Comparison of ENCODE assay signal across 8 mouse cellular contexts in the genomic region with DNA sequence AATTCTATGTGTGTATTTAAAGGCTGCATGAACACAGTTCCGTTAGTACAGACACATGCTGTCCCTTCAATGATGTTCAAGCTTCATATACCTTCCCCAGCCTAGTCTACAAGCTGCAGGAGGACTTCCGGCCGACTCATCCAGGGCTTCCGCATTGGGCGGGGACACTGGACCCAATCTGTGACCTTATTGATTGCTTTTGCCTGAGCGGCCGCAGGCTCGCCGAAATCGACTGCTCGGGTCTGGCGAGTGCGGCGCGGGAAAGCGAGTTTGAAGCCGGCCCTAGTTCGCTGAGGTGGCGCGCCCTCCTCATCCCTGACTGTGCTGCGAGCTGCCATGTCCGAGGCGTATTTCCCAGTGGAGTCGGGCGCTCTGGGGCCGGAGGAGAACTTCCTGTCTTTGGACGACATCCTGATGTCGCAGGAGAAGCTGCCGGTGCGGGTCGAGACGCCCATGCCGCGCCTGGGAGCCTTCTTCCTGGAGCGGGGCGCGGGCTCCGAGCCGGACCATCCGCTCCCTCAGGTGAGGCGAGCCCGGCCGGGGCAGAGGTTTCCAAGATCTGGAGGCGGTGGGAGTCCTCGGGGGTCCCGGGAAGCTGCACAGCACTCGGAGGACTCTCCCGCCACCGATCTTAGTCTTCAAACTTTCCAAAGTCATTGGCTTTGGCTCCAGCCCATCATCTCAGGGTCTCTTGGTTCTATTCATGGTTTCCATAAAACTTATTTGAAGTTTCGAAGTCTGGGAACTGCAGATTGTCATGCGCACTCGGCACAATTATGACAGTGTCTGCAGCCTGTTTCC. TPM values are rescaled to one million over a fixed set of nuclear protein-coding genes. Genes with fewer than 3 reads are reported as not detected.
A peak's percentile ranks its signal among the peaks of the same experiment; 100 is the strongest.
DNase-seq lines count a peak whose midpoint lies in the region; ATAC-seq and TF ChIP-seq lines count a peak whose summit lies in the region.

A gene (plus strand): TSS at position 192 of the 801 bp plus-strand sequence.

- under 1% methylated on average over 52 of the region's 52 CpGs for WGBS in cerebellum, adult 2 months
- under 1% methylated on average over 52 of the region's 52 CpGs for WGBS in hindbrain, embryonic 10.5 days
- 2% methylated on average over 43 of the region's 52 CpGs for WGBS in lung, postnatal 0 days

- H3K79me2 ChIP-seq in MEL (ENCODE audit: control insufficient read depth, insufficient read depth, low read length, poor library complexity), result peaks cover 12% of the 10 kb centered on the region

- peak within 1 kb of the TSS; percentile 37 for H3K27ac ChIP-seq in MEL (ENCODE audit: control insufficient read depth, low read depth, low read length)
- H3K27ac ChIP-seq in cerebellum, adult 2 months (ENCODE audit: insufficient read depth, low read length), result no peak within 1 kb of the TSS
- H3K27ac ChIP-seq in hindbrain, embryonic 10.5 days, result peak within 1 kb of the TSS; percentile 88
- H3K27ac ChIP-seq in lung, postnatal 0 days (ENCODE audit: low read length), result no peak within 1 kb of the TSS

- no peaks in the 10 kb centered on the region for H3K9me3 ChIP-seq in MEL (replicated peaks; ENCODE audit: insufficient read depth, low read length)
- no peaks in the 10 kb centered on the region for H3K9me3 ChIP-seq in hindbrain, embryonic 10.5 days
- no peaks in the 10 kb centered on the region for H3K9me3 ChIP-seq in lung, postnatal 0 days (ENCODE audit: low read length)

- no peak for TF ChIP-seq RAD21 in MEL (IDR thresholded peaks at IDR 0.05; ENCODE audit: low read depth, low read length)

- ATAC-seq in lung, postnatal 0 days, result peak; percentile 96

- peak within 1 kb of the TSS; percentile 75 for H3K9ac ChIP-seq in MEL (ENCODE audit: control insufficient read depth, low read depth, low read length, poor library complexity, severe bottlenecking)
- H3K9ac ChIP-seq in lung, postnatal 0 days (replicated peaks; ENCODE audit: low read depth), result peak within 1 kb of the TSS; percentile 41

- 0 out of 6 replicates have a peak, but pooled peaks of 1 of the 3 experiments have one; percentile 1 for TF ChIP-seq CTCF in MEL (IDR thresholded peaks at IDR 0.05 in 2 of 3, conservative IDR thresholded peaks at IDR 0.05 in 1 of 3; ENCODE audit: control insufficient read depth in 1 of 3, insufficient read depth in 1 of 3, low read depth in 2 of 3, low read length in 3 of 3, poor library complexity in 1 of 3, severe bottlenecking in 1 of 3)
- no peak for TF ChIP-seq CTCF in cerebellum, adult 2 months (IDR thresholded peaks at IDR 0.05; ENCODE audit: borderline replicate concordance, insufficient read depth, low read depth, low read length)
- no peak for TF ChIP-seq CTCF in lung, postnatal 0 days (IDR thresholded peaks at IDR 0.05)

- peaks cover 6 to 11% of the 10 kb centered on the region in 2 experiments for H3K4me1 ChIP-seq in MEL (ENCODE audit: control insufficient read depth in 1 of 2, insufficient read depth in 2 of 2, low read length in 2 of 2)
- H3K4me1 ChIP-seq in cerebellum, adult 2 months (ENCODE audit: control insufficient read depth, insufficient read depth, low read length), result no peaks in the 10 kb centered on the region
- peaks cover 12% of the 10 kb centered on the region for H3K4me1 ChIP-seq in hindbrain, embryonic 10.5 days (replicated peaks)
- H3K4me1 ChIP-seq in lung, postnatal 0 days (ENCODE audit: insufficient read depth, low read depth, low read length), result peaks cover 4% of the 10 kb centered on the region; the same call in 1 of the 2 replicates

- 0 out of 4 replicates have a peak, but pooled peaks of 1 of the 2 experiments have one; percentile 22 for TF ChIP-seq EP300 in MEL (IDR thresholded peaks at IDR 0.05; ENCODE audit: low read depth in 1 of 2, low read length in 2 of 2)
- TF ChIP-seq EP300 in lung, postnatal 0 days (IDR thresholded peaks at IDR 0.05), result peak; percentile 43; the same call in 1 of the 2 replicates

- peak within 1 kb of the TSS; percentile 95 for H3K4me2 ChIP-seq in lung, postnatal 0 days (replicated peaks; ENCODE audit: low read depth, low read length)

- H3K36me3 ChIP-seq in MEL (ENCODE audit: control insufficient read depth in 1 of 2, insufficient read depth in 2 of 2, low read length in 2 of 2), result peaks cover 4 to 18% of the 10 kb centered on the region in 2 experiments
- peaks cover 12% of the 10 kb centered on the region for H3K36me3 ChIP-seq in hindbrain, embryonic 10.5 days
- H3K36me3 ChIP-seq in lung, postnatal 0 days (ENCODE audit: insufficient read depth, low read length), result no peaks in the 10 kb centered on the region

- peak; percentile 96 for DNase-seq in MEL (ENCODE audit: low read depth, low spot score)
- peak; percentile 94 to 95 for DNase-seq in cerebellum, adult 2 months
- peak; percentile 91 for DNase-seq in forelimb bud, embryonic 11.5 days (ENCODE audit: low read depth, low spot score)
- peak; percentile 96 for DNase-seq in hindbrain, embryonic 10.5 days (ENCODE audit: low spot score)
- peak; percentile 91 for DNase-seq in layer of hippocampus, adult 9-11 months
- peak; percentile 95 for DNase-seq in lung, postnatal 0 days (ENCODE audit: low spot score)
- peak; percentile 88 for DNase-seq in ovary, postnatal 14 days (ENCODE audit: low spot score)
- DNase-seq in thymus, postnatal 14 days, result peak; percentile 94

- peak; percentile 46 to 73; a peak in 3 of 4 replicates for TF ChIP-seq POLR2A in MEL (IDR thresholded peaks at IDR 0.05; ENCODE audit: control insufficient read depth in 1 of 2, insufficient read depth in 1 of 2, low read depth in 1 of 2, low read length in 2 of 2, poor library complexity in 1 of 2)
- peak; percentile 49; the same call in 1 of the 2 replicates for TF ChIP-seq POLR2A in cerebellum, adult 2 months (IDR thresholded peaks at IDR 0.05; ENCODE audit: borderline replicate concordance, insufficient read depth, low read length)

- H3K27me3 ChIP-seq in MEL (ENCODE audit: control insufficient read depth in 1 of 2, insufficient read depth in 2 of 2, low read length in 2 of 2), result no peaks in the 10 kb centered on the region
- no peaks in the 10 kb centered on the region for H3K27me3 ChIP-seq in cerebellum, adult 2 months (ENCODE audit: control insufficient read depth, insufficient read depth, low read length)
- H3K27me3 ChIP-seq in hindbrain, embryonic 10.5 days (ENCODE audit: insufficient read depth, poor library complexity, severe bottlenecking), result peaks cover 11% of the 10 kb centered on the region; the same call in 1 of the 2 replicates
- H3K27me3 ChIP-seq in lung, postnatal 0 days (replicated peaks; ENCODE audit: insufficient read depth, low read length), result no peaks in the 10 kb centered on the region

- H3K4me3 ChIP-seq in MEL (ENCODE audit: control insufficient read depth in 1 of 2, insufficient read depth in 1 of 2, low read depth in 2 of 2, low read length in 2 of 2), result peak within 1 kb of the TSS; percentile 54 to 73
- H3K4me3 ChIP-seq in cerebellum, adult 2 months (replicated peaks; ENCODE audit: insufficient read depth, low read depth, low read length), result peak within 1 kb of the TSS; percentile 85
- peak within 1 kb of the TSS; percentile 91 for H3K4me3 ChIP-seq in hindbrain, embryonic 10.5 days
- peak within 1 kb of the TSS; percentile 77 for H3K4me3 ChIP-seq in lung, postnatal 0 days (ENCODE audit: low read depth, low read length)

TF ChIP-seq in MEL, 35 proteins besides CTCF, POLR2A, EP300 and RAD21:
- 0 out of 2 replicates have a peak, but pooled peaks have one; percentile 43 for TF ChIP-seq TBP (IDR thresholded peaks at IDR 0.05; ENCODE audit: low read depth, low read length)
- TF ChIP-seq HCFC1 (IDR thresholded peaks at IDR 0.05; ENCODE audit: low read depth, low read length), result peak; percentile 94
- TF ChIP-seq ETS1 (IDR thresholded peaks at IDR 0.05; ENCODE audit: low read depth, low read length), result peak; percentile 46; the same call in 1 of the 2 replicates
- peak; percentile 53 for TF ChIP-seq POLR2AphosphoS2 (IDR thresholded peaks at IDR 0.05; ENCODE audit: low read length)
- TF ChIP-seq ELF1 (IDR thresholded peaks at IDR 0.05; ENCODE audit: low read depth, low read length), result peak; percentile 99
- TF ChIP-seq TCF12 (IDR thresholded peaks at IDR 0.05; ENCODE audit: low read depth, low read length), result peak; percentile 23; the same call in 1 of the 2 replicates
- 0 out of 2 replicates have a peak, but pooled peaks have one; percentile 17 for TF ChIP-seq MAZ (IDR thresholded peaks at IDR 0.05; ENCODE audit: low read depth, low read length)
- TF ChIP-seq ZNF384 (IDR thresholded peaks at IDR 0.05; ENCODE audit: low read depth, low read length), result no peak
- TF ChIP-seq MYB (IDR thresholded peaks at IDR 0.05; ENCODE audit: low read depth, low read length), result no peak
- peak; percentile 99 for TF ChIP-seq E2F4 (IDR thresholded peaks at IDR 0.05; ENCODE audit: borderline replicate concordance, low read depth, low read length)
- TF ChIP-seq NRF1 (IDR thresholded peaks at IDR 0.05; ENCODE audit: insufficient read depth, low read depth, low read length, poor library complexity, severe bottlenecking), result peak; percentile 45; the same call in 1 of the 2 replicates
- TF ChIP-seq ZKSCAN1 (IDR thresholded peaks at IDR 0.05; ENCODE audit: low read depth, low read length), result no peak
- TF ChIP-seq MAX (IDR thresholded peaks at IDR 0.05; ENCODE audit: low read length), result peak; percentile 66
- TF ChIP-seq POLR2AphosphoS5 (IDR thresholded peaks at IDR 0.05; ENCODE audit: borderline replicate concordance, low read depth, low read length), result no peak
- peak; percentile 63 for TF ChIP-seq MXI1 (IDR thresholded peaks at IDR 0.05; ENCODE audit: low read depth, low read length)
- peak; percentile 98 for TF ChIP-seq SIN3A (IDR thresholded peaks at IDR 0.05; ENCODE audit: low read length)
- peak; percentile 70 for TF ChIP-seq NELFE (IDR thresholded peaks at IDR 0.05; ENCODE audit: low read depth, low read length)

RNA-seq across cellular contexts. Expression of the gene that starts here (rescaled TPM):
- 12.1 and 14.0 TPM in 2 replicates for total RNA-seq in MEL (2012; rRNA removed)
- polyA plus RNA-seq in MEL (2012; ENCODE audit: insufficient read depth in 1 of 2, insufficient read length in 2 of 2, low read depth in 1 of 2, low replicate concordance in 2 of 2, missing spikeins in 1 of 2), result 10 to 100 TPM in 1 of 2 experiments, not detected in 1; 14.4 TPM
- polyA plus RNA-seq in cerebellum, adult 2 months (2012; rRNA removed), result 3.0 and 3.2 TPM in 2 replicates
- 28.0 and 28.9 TPM in 2 replicates for polyA plus RNA-seq in hindbrain, embryonic 10.5 days (2016; fragmentation: Nextera tagmentation; extraction: Ambion mirVana)
- polyA plus RNA-seq in lung, postnatal 0 days (2015; fragmentation: Nextera tagmentation; extraction: Ambion mirVana), result 4.2 and 5.2 TPM in 2 replicates

Comparison
In these comparisons a context has a peak if more than half of its experiments do, and no peak if none do; other contexts are left out.
1. H3K27ac ChIP-seq: peak in MEL (single experiment) and hindbrain, embryonic 10.5 days (single experiment); none in cerebellum, adult 2 months (single experiment) and lung, postnatal 0 days (single experiment).
2. Peak in every context shown above with its lines, with median percentiles within 50 percentile points of each other: DNase-seq and H3K4me3 ChIP-seq.